Mouse (Mus musculus) MEL-GATA-1-ER (cell line): Measurements from ENCODE around the gene Prkar2a.

Experiments
- DNase-seq: peaks from one replicate; pipeline ENCODE4 v3.0.0-alpha.2; 2012; ENCODE audit warnings: low read depth; ENCODE audit errors: extremely low read depth

The Prkar2a gene

GRCm38 (mm10) chr9:108795762-108796161 lies 106.6 kb downstream of the Prkar2a start:
- no peak for DNase-seq

- no peak for DNase-seq
Observed at GRCm38 (mm10) chr9:108796351-108796981, 107.4 kb downstream of the Prkar2a start.

- no peak for DNase-seq
Observed at GRCm38 (mm10) chr9:108797477-108797876, 108.4 kb downstream of the Prkar2a start.

- DNase-seq: no peak
Observed at GRCm38 (mm10) chr9:108798508-108799075, 109.5 kb downstream of the Prkar2a start.

GRCm38 (mm10) chr9:108799564-108799963 lies 110.5 kb downstream of the Prkar2a start:
- DNase-seq: no peak
